Comparison of ENCODE assay signal across 26 mouse cellular contexts in the genomic region with DNA sequence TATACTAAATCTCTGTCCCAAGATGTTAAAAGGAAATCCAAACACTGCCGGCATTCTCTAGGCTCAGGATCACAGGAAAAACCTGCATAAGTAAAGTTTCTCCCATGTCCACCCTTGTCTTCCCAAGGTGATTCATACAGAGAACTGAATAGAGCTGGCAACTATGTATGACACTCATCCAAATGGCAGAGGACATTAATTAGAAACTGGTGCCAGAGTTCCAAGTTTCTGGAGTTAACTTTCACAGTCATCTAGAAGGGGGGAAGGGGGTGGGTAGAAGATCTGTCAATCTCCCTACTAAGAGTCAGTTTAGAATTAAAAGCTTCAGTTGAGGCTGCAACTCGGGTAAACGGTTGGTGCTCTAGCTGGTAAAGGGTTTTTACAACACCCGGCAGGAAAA.
DNase-seq lines count a peak whose midpoint lies in the region; ATAC-seq and TF ChIP-seq lines count a peak whose summit lies in the region.
"Had no signal": no experiment of that assay in that cellular context is flagged by ENCODE, and none has a peak within 500 bp of the region (broad histone marks: within the 10 kb centered on the region; RNA-seq: fewer than 3 reads in every experiment).

No protein-coding gene starts in this region.

- H3K9ac ChIP-seq in forebrain, embryonic 14.5 days (ENCODE audit: low read length): no peak overlapping the region
- no peak overlapping the region for H3K9ac ChIP-seq in forebrain, postnatal 0 days
- H3K9ac ChIP-seq: embryonic facial prominence, embryonic 12.5 days; forebrain, embryonic 12.5 days; forebrain, embryonic 15.5 days had no signal

- no peaks in the 10 kb centered on the region for H3K27me3 ChIP-seq in forebrain, embryonic 14.5 days (replicated peaks; ENCODE audit: control insufficient read depth, insufficient read depth, low read length)
- H3K27me3 ChIP-seq in forebrain, postnatal 0 days (ENCODE audit: insufficient read depth, low read length): no peaks in the 10 kb centered on the region
- H3K27me3 ChIP-seq: CH12.LX; embryonic facial prominence, embryonic 12.5 days; forebrain, embryonic 12.5 days; forebrain, embryonic 15.5 days; Patski had no signal

- TF ChIP-seq POLR2A in brain, embryonic 14.5 days (IDR thresholded peaks at IDR 0.05; ENCODE audit: borderline replicate concordance, extremely low read depth, insufficient read depth, insufficient read length, poor library complexity, severe bottlenecking): no peak

- H3K4me1 ChIP-seq in forebrain, embryonic 14.5 days (ENCODE audit: control insufficient read depth, insufficient read depth, low read length): no peaks in the 10 kb centered on the region; the same call in 1 of the 2 replicates
- 0 out of 2 replicates have a peak, but pooled peaks cover 6% of the 10 kb centered on the region for H3K4me1 ChIP-seq in forebrain, postnatal 0 days (ENCODE audit: insufficient read depth)
- H3K4me1 ChIP-seq: embryonic facial prominence, embryonic 12.5 days; forebrain, embryonic 12.5 days had no signal

- no peak for TF ChIP-seq CTCF in forebrain, postnatal 0 days (IDR thresholded peaks at IDR 0.05; ENCODE audit: low read depth)
- TF ChIP-seq CTCF in brain, embryonic 14.5 days (IDR thresholded peaks at IDR 0.05; ENCODE audit: borderline replicate concordance, extremely low read depth, insufficient read depth, insufficient read length): no peak

- peak; percentile 25 for DNase-seq in forebrain, embryonic 14.5 days (ENCODE audit: low spot score)
- DNase-seq in forebrain, postnatal 0 days: no peak
- peak; percentile 73 for DNase-seq in Muller cell, postnatal 12 days (ENCODE audit: inconsistent ontology term)
- DNase-seq in brain, embryonic 14.5 days (ENCODE audit: low read depth): peak; percentile 52
- no peak for DNase-seq in left cerebral cortex, adult 18-20 months (ENCODE audit: low spot score in 2 of 2)
- DNase-seq in kidney, postnatal 4 days: no peak
- DNase-seq in layer of hippocampus, postnatal 10 days (ENCODE audit: low spot score in 2 of 2): no peak
- DNase-seq: adrenal gland, adult 8-10 months; adrenal gland, postnatal 14 days; adrenal gland, postnatal 36 days; B cell, adult 2 months; cerebellum, adult 11 months; cerebellum, adult 2 months; cerebellum, adult 9-10 months; cerebellum, postnatal 10 days; cerebellum, postnatal 25 days had no signal

- H3K36me3 ChIP-seq in forebrain, embryonic 14.5 days (ENCODE audit: control insufficient read depth, insufficient read depth, low read length): no peaks in the 10 kb centered on the region
- H3K36me3 ChIP-seq in forebrain, postnatal 0 days (ENCODE audit: insufficient read depth): no peaks in the 10 kb centered on the region
- H3K36me3 ChIP-seq: embryonic facial prominence, embryonic 12.5 days; forebrain, embryonic 10.5 days; forebrain, embryonic 12.5 days; forebrain, embryonic 15.5 days; G1E had no signal

- H3K27ac ChIP-seq in forebrain, embryonic 14.5 days (ENCODE audit: low read depth, low read length): no peak overlapping the region
- no peak overlapping the region for H3K27ac ChIP-seq in forebrain, postnatal 0 days (ENCODE audit: low read depth, low read length)
- H3K27ac ChIP-seq: embryonic facial prominence, embryonic 12.5 days; forebrain, embryonic 10.5 days; forebrain, embryonic 12.5 days; forebrain, embryonic 15.5 days had no signal

- H3K4me2 ChIP-seq in forebrain, embryonic 14.5 days (ENCODE audit: low read length): no peak overlapping the region
- H3K4me2 ChIP-seq in forebrain, postnatal 0 days (ENCODE audit: low read depth): no peak overlapping the region
- H3K4me2 ChIP-seq: embryonic facial prominence, embryonic 12.5 days; forebrain, embryonic 12.5 days; forebrain, embryonic 15.5 days had no signal

- 68% methylated on average over 4 of the region's 4 CpGs for WGBS in forebrain, embryonic 14.5 days
- WGBS in forebrain, postnatal 0 days: 48% methylated on average over 4 of the region's 4 CpGs

- no peaks in the 10 kb centered on the region for H3K9me3 ChIP-seq in forebrain, embryonic 14.5 days (replicated peaks; ENCODE audit: control insufficient read depth, low read length)
- no peaks in the 10 kb centered on the region for H3K9me3 ChIP-seq in forebrain, postnatal 0 days (ENCODE audit: low read length)
- H3K9me3 ChIP-seq: embryonic facial prominence, embryonic 12.5 days; forebrain, embryonic 10.5 days; forebrain, embryonic 12.5 days; forebrain, embryonic 15.5 days had no signal

- H3K4me3 ChIP-seq in forebrain, embryonic 14.5 days (ENCODE audit: low read depth, low read length): no peak overlapping the region
- H3K4me3 ChIP-seq in forebrain, postnatal 0 days (ENCODE audit: low read depth, low read length): no peak overlapping the region
- H3K4me3 ChIP-seq: embryonic facial prominence, embryonic 12.5 days; erythroblast, embryonic 14.5 days; forebrain, embryonic 10.5 days; forebrain, embryonic 12.5 days; forebrain, embryonic 15.5 days had no signal

- no peak for ATAC-seq in forebrain, embryonic 14.5 days
- ATAC-seq in forebrain, postnatal 0 days: no peak
- ATAC-seq: activated CD4-positive, CD25-positive, alpha-beta regulatory T cell, adult 4 months; CD4-positive, CD25-positive, alpha-beta regulatory T cell, adult 4 months; forebrain, embryonic 15.5 days; Patski had no signal

Comparison
In these comparisons a context has a peak if more than half of its experiments do, and no peak if none do; other contexts are left out.
1. DNase-seq: peak in forebrain, embryonic 14.5 days (single experiment), Muller cell, postnatal 12 days (single experiment) and brain, embryonic 14.5 days (single experiment); none in forebrain, postnatal 0 days (single experiment), left cerebral cortex, adult 18-20 months (0 of 2), kidney, postnatal 4 days (0 of 2) and layer of hippocampus, postnatal 10 days (0 of 2).